Mouse (Mus musculus) ES-E14 (cell line): ENCODE results near the gene Oaz1.

Source experiments
- HCFC1 ChIP-seq: IDR thresholded peaks from 2 replicates; pipeline ENCODE4 v1.6.1; 2012; ENCODE audit warnings: low read length, inconsistent platforms, borderline replicate concordance; ENCODE audit not compliant: insufficient read depth
- MAFK ChIP-seq: IDR thresholded peaks from 2 replicates; pipeline ENCODE4 v1.6.1; 2014; ENCODE audit warnings: mild to moderate bottlenecking, low read depth, low read length, inconsistent platforms; ENCODE audit not compliant: insufficient read depth
- ZC3H11A ChIP-seq: IDR thresholded peaks from 2 replicates; pipeline ENCODE4 v1.6.1; 2012; ENCODE audit warnings: low read depth, mild to moderate bottlenecking, inconsistent platforms, low read length, borderline replicate concordance

DNA sequence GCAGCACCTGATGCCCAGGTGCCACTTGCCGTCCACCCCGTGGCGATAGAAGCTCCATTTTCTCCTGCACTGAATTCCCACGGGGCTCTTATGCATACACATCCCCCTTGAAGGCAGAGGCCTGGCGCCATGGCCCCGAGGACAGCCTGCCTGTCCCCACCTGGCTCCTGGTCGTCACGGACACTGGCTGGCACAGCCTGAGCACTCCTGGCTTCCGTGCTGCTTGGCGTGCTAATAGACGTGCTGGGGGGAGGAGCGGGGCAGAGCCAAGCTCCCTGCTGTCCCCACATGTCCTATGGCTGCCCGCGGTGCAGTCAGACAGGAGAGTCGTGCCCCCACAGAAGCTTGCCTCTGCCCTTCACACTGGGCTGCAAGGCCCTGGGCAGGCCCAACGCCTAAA lies 38.0 kb downstream of the Oaz1 start:
- TF ChIP-seq MAFK (no peak), HCFC1 (no peak), ZC3H11A (no peak)
